Mouse (Mus musculus) forebrain, embryonic 13.5 days (tissue): ENCODE measurements around the gene Cish. TPM values are rescaled to one million over a fixed set of nuclear protein-coding genes. Genes with fewer than 3 reads are reported as not detected.
A peak's percentile ranks its signal among the peaks of the same experiment; 100 is the strongest.

Source experiments
- ATAC-seq: fragments of 200-750 bp; cut with Nextera tagmentation; 2 replicates; pipeline ENCODE4 v1.8.0; 2017
- H3K27ac ChIP-seq: fragments of 300-500 bp; sonication (generic); 2 replicates; pipeline ENCODE4 v1.5.1; 2015; ENCODE audit warnings: inconsistent platforms, mild to moderate bottlenecking, moderate library complexity
- H3K27me3 ChIP-seq: fragments of 300-500 bp; sonication (generic); 2 replicates; pipeline ENCODE4 v1.6.1; 2015; ENCODE audit warnings: mild to moderate bottlenecking, inconsistent platforms
- H3K36me3 ChIP-seq: fragments of 300-500 bp; sonication (generic); 2 replicates; pipeline ENCODE4 v1.6.1; 2015; ENCODE audit warnings: mild to moderate bottlenecking, inconsistent platforms; ENCODE audit not compliant: poor library complexity, severe bottlenecking
- H3K4me1 ChIP-seq: fragments of 300-500 bp; sonication (generic); 2 replicates; pipeline ENCODE4 v1.6.1; 2015; ENCODE audit warnings: inconsistent platforms
- H3K4me2 ChIP-seq: fragments of 300-500 bp; sonication (generic); 2 replicates; pipeline ENCODE4 v1.6.1; 2015; ENCODE audit warnings: inconsistent platforms, mild to moderate bottlenecking, moderate library complexity
- H3K4me3 ChIP-seq: fragments of 300-500 bp; sonication (generic); 2 replicates; pipeline ENCODE4 v1.5.1; 2015; ENCODE audit warnings: mild to moderate bottlenecking, inconsistent platforms
- H3K9ac ChIP-seq: fragments of 300-500 bp; sonication (generic); 2 replicates; pipeline ENCODE4 v1.6.1; 2015; ENCODE audit warnings: mild to moderate bottlenecking, inconsistent platforms
- H3K9me3 ChIP-seq: fragments of 300-500 bp; sonication (generic); replicated peaks from 2 replicates; pipeline ENCODE4 v1.6.1; 2016; ENCODE audit warnings: inconsistent platforms
- WGBS: fragments of 180-500 bp; shearing (Covaris S2); methylation state at CpG from one replicate; pipeline ENCODE4 v1.1.7; 2015; 5-methylcytosine and 5-hydroxymethylcytosine counted together
- polyA plus RNA-seq: library from polyadenylated mRNA; unstranded; fragments of >200 nt; fragmentation: Nextera tagmentation; extraction: Ambion mirVana; gene quantifications from 2 replicates; pipeline ENCODE4 v1.2.1, GENCODE M21; 2015

Gene Cish
- polyA plus RNA-seq: 6.2 and 7.3 TPM in 2 replicates

DNA sequence AAGGTAGTCTGAATTCAATTTTAAA lies at the start of gene Cish:
Gene Cish, plus strand, starts transcription at position 11 of the 25 bp plus-strand sequence.
- Histone ChIP-seq H3K4me3 (peak within 1 kb of the TSS; percentile 64), H3K27ac (peak within 1 kb of the TSS; percentile 1; the same call in 1 of the 2 replicates), H3K36me3 (peaks cover 7% of the 10 kb centered on the region), H3K27me3 (peaks cover 28% of the 10 kb centered on the region), H3K9me3 (no peaks in the 10 kb centered on the region), H3K4me1 (peaks cover 17% of the 10 kb centered on the region), H3K4me2 (peak within 1 kb of the TSS; percentile 81), H3K9ac (peak within 1 kb of the TSS; percentile 76)
- no peak for ATAC-seq

DNA sequence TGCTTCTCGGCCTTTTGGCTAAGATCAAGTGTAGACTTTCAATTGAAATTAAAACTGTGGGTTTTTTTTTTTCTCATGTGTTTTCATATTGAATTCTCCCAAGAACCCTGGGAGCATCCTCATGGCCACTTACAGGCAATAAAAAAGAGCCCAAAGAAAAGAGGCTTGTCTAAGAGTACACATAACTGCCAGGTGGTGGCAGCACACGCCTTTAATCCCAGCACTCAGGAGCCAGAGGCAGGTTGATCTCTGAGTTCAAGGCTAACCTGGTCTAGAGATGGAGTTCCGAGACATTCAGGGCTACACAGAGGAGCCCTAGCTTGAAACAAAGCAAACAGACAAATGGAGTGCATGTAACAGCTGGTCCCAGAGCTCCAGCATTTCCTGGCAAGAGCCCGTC lies 49.7 kb upstream of the Cish start:
- H3K4me3 ChIP-seq: no peak overlapping the region

DNA sequence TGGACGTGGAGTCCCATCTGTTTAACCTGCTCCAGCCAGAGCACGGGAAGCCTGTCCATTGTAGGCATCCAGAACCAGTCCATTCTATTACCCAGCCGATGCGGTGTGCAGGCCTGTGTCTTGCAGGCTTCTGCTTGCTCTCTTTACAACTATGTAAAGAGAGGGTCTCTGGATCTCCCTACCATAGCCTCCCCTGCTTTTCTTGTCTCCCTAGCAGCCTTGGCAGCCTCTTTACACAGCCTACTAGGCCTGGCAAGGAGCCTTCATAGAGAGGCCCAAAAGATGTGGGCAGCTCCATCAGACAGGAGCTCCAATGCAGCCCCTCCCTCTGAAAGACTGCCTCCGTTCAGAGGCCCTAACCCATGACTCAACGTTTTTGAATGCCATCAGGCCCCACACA lies 46.7 kb upstream of the Cish start:
- no peak overlapping the region for H3K27ac ChIP-seq
- 80% methylated on average over 6 of the region's 6 CpGs for WGBS
- no peak overlapping the region for H3K4me2 ChIP-seq
- peaks cover 26% of the 10 kb centered on the region for H3K4me1 ChIP-seq
- H3K36me3 ChIP-seq: no peaks in the 10 kb centered on the region
- H3K27me3 ChIP-seq: no peaks in the 10 kb centered on the region
- no peak overlapping the region for H3K9ac ChIP-seq
- H3K9me3 ChIP-seq: no peaks in the 10 kb centered on the region
- H3K4me3 ChIP-seq: no peak overlapping the region
- ATAC-seq: no peak

More for the DNA sequence above, 49.7 kb upstream of the Cish start:
- H3K27ac ChIP-seq: no peak overlapping the region
- H3K9me3 ChIP-seq: no peaks in the 10 kb centered on the region
- H3K4me1 ChIP-seq: peaks cover 4% of the 10 kb centered on the region; the same call in 1 of the 2 replicates
- no peaks in the 10 kb centered on the region for H3K27me3 ChIP-seq
- no peak overlapping the region for H3K9ac ChIP-seq
- no peak overlapping the region for H3K4me2 ChIP-seq
- H3K36me3 ChIP-seq: no peaks in the 10 kb centered on the region
- ATAC-seq: no peak
- WGBS: 77% methylated on average over 4 of the region's 4 CpGs

DNA sequence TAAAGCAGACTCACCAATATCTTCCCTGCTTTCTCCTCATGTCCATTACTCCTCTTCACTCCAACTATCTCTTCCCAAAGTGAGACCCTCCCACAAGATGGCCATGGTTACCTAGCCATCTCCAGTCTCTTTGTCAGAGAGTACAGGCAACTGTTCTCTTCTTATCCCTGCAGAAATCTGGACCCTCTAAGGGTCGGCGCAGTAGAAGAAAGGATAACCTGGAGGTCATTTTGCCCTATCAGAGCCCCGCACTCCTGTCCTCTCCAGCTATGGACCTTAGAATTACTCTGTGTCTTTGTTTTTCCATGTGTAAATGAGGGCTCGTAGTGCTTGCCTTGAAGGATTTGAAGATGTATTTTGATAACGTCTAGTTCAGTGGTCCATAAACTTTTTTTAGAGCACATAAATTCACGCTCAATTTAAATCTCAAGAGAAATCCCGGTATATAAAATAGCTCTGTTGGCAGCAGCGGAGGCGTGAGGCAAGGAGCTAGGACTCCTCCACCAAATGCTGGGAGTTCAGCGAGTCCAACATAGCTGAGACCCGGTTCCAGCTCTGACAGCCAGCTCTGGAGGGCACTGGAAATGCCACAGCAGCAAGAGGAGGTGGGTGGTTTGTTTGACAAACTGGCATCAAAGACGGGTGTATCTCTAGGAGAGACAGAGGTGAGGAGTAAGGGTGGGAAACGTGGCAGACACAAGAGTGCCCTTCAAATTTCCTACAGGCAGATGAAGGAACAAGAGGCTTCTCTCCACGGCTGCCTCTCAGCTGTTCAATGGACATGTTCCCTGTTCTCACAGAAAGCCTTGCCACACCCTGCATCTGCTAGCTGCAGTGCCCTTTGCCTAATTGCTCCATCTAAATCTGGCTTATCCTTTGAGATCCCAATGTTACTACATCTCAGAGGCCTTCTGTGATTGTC lies 45.1 kb upstream of the Cish start:
- no peak overlapping the region for H3K27ac ChIP-seq
- no peak overlapping the region for H3K4me2 ChIP-seq
- ATAC-seq: no peak
- H3K9ac ChIP-seq: no peak overlapping the region
- 84% methylated on average over 14 of the region's 14 CpGs for WGBS
- H3K36me3 ChIP-seq: no peaks in the 10 kb centered on the region
- H3K27me3 ChIP-seq: no peaks in the 10 kb centered on the region
- H3K4me1 ChIP-seq: peaks cover 41% of the 10 kb centered on the region
- no peak overlapping the region for H3K4me3 ChIP-seq
- no peaks in the 10 kb centered on the region for H3K9me3 ChIP-seq

DNA sequence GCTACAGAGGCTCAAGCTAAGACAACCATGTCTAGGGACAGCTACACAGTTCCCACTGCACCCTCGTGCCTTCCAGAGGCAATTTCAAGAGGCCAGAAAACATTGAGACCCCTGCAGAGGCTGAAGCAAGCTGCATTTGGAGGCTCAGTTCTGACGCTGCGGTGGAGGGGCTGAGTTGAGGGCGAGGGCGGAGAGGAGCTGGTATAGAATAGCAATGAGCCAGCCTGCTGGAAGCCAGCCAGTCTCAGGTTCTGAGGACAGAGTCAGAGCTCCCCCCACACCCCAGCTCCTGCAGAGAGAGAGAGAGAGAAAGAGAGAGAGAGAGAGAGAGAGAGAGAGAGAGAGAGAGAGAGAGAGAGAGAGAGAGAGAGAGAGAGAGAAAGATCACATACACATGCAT lies 43.7 kb upstream of the Cish start:
- Histone ChIP-seq H3K27ac (peak overlapping the region; percentile 84), H3K9ac (peak overlapping the region; percentile 48), H3K4me1 (peaks cover 47% of the 10 kb centered on the region), H3K4me3 (no peak overlapping the region), H3K9me3 (no peaks in the 10 kb centered on the region), H3K36me3 (no peaks in the 10 kb centered on the region), H3K27me3 (no peaks in the 10 kb centered on the region), H3K4me2 (peak overlapping the region; percentile 35)
- ATAC-seq: peak; percentile 76
- 2% methylated on average over 5 of the region's 5 CpGs for WGBS

DNA sequence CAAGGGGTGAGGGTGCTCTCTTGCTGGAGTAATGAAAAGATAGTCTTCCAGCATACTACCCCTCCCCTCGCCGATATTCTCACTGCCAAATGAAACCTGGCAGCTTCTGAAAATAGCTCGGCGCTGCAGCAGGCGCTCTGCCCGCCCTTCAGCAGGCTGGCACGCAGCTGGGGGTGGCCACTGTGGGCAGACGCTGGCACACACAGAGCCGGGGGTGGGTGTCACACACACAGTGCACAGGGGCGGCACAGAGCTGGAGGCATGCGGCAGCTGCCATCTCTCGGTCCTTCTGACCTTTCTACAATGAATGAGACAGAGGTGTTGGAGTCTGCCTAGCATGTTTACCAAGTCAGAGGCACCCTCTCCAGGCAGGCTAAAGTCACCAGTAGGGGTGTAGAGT lies 41.4 kb upstream of the Cish start:
- Histone ChIP-seq H3K36me3 (no peaks in the 10 kb centered on the region), H3K4me2 (peak overlapping the region; percentile 30; the same call in 1 of the 2 replicates), H3K27me3 (no peaks in the 10 kb centered on the region), H3K4me1 (peaks cover 57% of the 10 kb centered on the region), H3K27ac (peak overlapping the region; percentile 59; the same call in 1 of the 2 replicates), H3K4me3 (no peak overlapping the region), H3K9me3 (no peaks in the 10 kb centered on the region), H3K9ac (0 out of 2 replicates have a peak overlapping the region, but pooled peaks have one; percentile 40)
- 63% methylated on average over 12 of the region's 12 CpGs for WGBS
- peak; percentile 84 for ATAC-seq

DNA sequence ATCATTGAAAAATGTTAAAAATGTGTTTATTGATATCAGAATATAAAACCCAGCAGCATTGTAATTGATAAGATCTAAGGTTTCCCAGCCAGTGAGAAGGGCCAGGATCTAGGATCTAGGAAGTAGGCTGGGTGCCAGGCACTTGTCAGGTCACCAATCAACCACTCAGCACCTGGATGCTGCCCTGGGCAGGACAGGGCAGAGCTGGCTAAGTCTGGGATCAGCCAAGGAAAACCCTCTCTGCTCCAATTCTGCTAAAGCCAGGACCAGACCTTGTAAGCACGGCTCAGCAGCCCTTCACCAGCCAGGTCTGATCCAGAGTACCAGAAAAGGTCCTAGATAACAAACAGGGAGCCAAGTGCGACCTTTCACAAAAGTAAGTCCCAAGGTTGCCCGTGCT lies 40.9 kb upstream of the Cish start:
- ATAC-seq: no peak
- H3K27me3 ChIP-seq: no peaks in the 10 kb centered on the region
- no peak overlapping the region for H3K4me2 ChIP-seq
- H3K9ac ChIP-seq: no peak overlapping the region
- peaks cover 57% of the 10 kb centered on the region for H3K4me1 ChIP-seq
- H3K36me3 ChIP-seq: no peaks in the 10 kb centered on the region
- WGBS: 87% methylated on average over 3 of the region's 3 CpGs
- no peaks in the 10 kb centered on the region for H3K9me3 ChIP-seq
- H3K4me3 ChIP-seq: no peak overlapping the region
- peak overlapping the region; percentile 59 for H3K27ac ChIP-seq

DNA sequence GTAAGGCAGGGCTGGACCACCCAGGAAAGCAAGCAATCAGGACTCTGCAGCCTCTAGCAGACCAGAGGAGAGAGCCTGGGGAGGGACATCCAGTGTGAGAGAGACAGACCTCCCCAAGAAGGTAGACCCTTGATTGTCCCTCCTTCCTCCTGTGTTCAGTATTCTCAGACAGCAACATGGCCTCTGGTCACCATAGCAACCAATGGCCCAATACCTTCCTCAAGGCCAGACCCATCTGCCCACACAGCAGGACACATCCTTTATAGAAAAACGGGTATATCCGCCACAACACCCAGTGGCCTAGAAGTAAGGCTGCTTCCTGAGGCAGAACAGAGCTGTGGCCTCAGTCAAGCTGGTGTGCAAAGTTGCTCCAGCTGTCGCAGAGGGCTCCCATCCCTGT lies 40.2 kb upstream of the Cish start:
- H3K9ac ChIP-seq: no peak overlapping the region
- no peaks in the 10 kb centered on the region for H3K27me3 ChIP-seq
- H3K4me3 ChIP-seq: no peak overlapping the region
- ATAC-seq: no peak
- 33% methylated on average over 3 of the region's 3 CpGs for WGBS
- peak overlapping the region; percentile 59 for H3K27ac ChIP-seq
- H3K9me3 ChIP-seq: no peaks in the 10 kb centered on the region
- no peaks in the 10 kb centered on the region for H3K36me3 ChIP-seq
- H3K4me1 ChIP-seq: peaks cover 63% of the 10 kb centered on the region
- no peak overlapping the region for H3K4me2 ChIP-seq

DNA sequence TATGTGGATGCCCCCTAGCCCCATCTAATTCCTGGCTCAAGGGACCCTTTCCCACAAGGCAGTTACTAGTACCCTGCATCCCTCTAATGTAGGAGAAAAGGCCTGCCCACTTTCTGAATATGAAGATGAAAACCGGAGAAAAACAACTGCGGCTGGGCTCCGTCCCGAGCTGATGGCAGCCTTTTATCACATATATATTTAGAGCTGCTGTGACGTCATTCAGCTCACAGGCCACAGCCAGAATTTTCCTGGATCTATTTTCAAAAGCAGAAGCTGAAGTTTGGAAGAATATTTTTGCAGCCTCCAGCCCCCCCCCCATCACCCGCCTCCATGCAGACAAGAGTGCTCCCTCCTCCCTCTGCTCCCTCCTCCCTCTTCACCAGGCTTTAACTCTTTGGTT lies 36.3 kb upstream of the Cish start:
- peaks cover 35% of the 10 kb centered on the region for H3K4me1 ChIP-seq
- no peaks in the 10 kb centered on the region for H3K36me3 ChIP-seq
- no peak overlapping the region for H3K9ac ChIP-seq
- H3K4me3 ChIP-seq: no peak overlapping the region
- H3K27ac ChIP-seq: no peak overlapping the region; the same call in 1 of the 2 replicates
- H3K4me2 ChIP-seq: no peak overlapping the region
- ATAC-seq: no peak
- WGBS: 67% methylated on average over 6 of the region's 6 CpGs
- no peaks in the 10 kb centered on the region for H3K9me3 ChIP-seq
- H3K27me3 ChIP-seq: no peaks in the 10 kb centered on the region

DNA sequence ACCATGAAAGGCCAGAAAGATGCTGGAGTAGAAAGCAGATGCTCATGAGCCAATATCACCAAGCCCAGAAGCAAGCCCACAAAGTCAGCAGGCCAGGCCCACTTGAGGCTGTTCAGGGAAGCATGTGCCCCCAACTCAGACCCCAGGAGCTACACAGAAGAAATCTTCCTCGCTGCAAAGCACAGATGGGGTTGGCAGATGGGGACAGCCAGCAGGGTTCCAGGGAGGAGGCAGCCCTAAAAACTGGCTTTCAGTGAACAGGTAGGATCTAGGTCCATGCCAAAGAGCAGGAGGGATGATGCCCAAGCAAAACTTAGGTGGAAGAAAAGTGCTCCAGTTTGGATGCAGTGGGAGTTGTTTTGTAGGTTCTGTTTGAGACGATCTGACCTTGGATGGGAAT lies 35.4 kb upstream of the Cish start:
- H3K27me3 ChIP-seq: no peaks in the 10 kb centered on the region
- 69% methylated on average over 2 of the region's 2 CpGs for WGBS
- no peaks in the 10 kb centered on the region for H3K36me3 ChIP-seq
- no peak overlapping the region for H3K9ac ChIP-seq
- no peak for ATAC-seq
- H3K4me1 ChIP-seq: peaks cover 27% of the 10 kb centered on the region
- H3K9me3 ChIP-seq: no peaks in the 10 kb centered on the region
- H3K4me2 ChIP-seq: no peak overlapping the region
- no peak overlapping the region for H3K4me3 ChIP-seq
- no peak overlapping the region for H3K27ac ChIP-seq

DNA sequence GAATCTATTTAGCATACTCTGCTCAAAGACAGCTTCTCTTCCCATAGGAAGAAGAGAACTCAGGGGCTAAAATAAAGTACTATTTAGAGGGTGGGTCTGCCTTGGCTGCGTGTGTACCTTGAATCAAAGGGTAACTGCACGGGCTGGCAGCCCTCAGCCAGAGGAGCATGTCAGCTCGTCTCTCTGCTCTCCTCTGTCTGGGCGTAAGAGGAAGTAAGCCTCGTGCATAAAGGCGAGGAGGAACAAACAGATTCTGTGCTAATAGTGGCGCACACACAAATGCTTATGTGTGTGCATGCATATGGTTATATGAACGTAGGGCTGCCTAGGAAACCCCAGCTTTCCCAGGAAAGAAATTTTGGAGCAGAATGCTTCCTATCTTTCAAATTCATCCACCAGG lies 35.0 kb upstream of the Cish start:
- ATAC-seq: no peak
- Histone ChIP-seq H3K4me3 (no peak overlapping the region), H3K27ac (no peak overlapping the region), H3K36me3 (no peaks in the 10 kb centered on the region), H3K27me3 (no peaks in the 10 kb centered on the region), H3K4me1 (peaks cover 23% of the 10 kb centered on the region; the same call in 1 of the 2 replicates), H3K9me3 (no peaks in the 10 kb centered on the region), H3K4me2 (no peak overlapping the region), H3K9ac (no peak overlapping the region)
- WGBS: 61% methylated on average over 8 of the region's 8 CpGs

DNA sequence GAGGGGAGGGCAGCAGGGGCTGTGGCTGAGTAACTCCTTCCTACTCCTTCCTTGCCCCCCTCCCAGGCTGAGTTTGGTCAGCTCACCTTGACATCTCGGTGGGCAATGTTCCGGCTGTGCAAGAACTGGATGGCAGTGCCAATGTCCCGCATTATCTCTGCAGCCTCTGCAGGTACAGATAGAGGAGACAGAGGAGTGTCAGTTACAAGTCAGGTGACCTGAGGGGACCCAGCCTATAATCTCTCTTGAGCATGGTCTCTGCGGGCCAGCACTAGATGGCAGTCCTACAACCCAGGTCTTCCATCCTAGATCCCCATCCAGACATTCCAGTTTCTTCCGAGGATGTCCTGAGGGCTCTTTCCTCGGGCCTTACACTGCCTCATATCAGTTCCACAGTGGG lies 34.0 kb upstream of the Cish start:
- H3K4me1 ChIP-seq: peaks cover 19% of the 10 kb centered on the region; the same call in 1 of the 2 replicates
- no peak overlapping the region for H3K9ac ChIP-seq
- no peak for ATAC-seq
- WGBS: 88% methylated on average over 6 of the region's 6 CpGs
- H3K4me3 ChIP-seq: no peak overlapping the region
- no peak overlapping the region for H3K4me2 ChIP-seq
- no peaks in the 10 kb centered on the region for H3K9me3 ChIP-seq
- H3K36me3 ChIP-seq: no peaks in the 10 kb centered on the region
- no peaks in the 10 kb centered on the region for H3K27me3 ChIP-seq
- H3K27ac ChIP-seq: no peak overlapping the region

DNA sequence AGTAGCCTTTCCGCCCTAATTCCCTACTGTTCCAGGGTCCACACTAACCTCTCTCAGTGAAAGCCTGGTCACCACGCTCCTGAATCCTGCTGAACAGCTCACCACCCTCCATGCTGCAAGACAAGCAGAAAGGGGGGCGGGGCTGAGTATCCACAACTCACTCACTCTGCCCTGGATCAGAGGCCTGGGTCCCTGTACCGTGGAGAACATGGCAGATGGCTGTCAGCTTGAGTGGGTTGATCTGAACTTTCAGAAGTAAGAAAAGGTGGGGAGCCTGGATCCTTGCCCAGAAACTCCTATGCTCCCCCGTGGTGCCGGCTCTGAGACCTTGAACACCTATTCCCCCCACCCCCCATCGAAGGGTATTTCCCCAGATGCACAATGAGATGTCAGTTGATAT lies 33.5 kb upstream of the Cish start:
- H3K27ac ChIP-seq: no peak overlapping the region
- no peaks in the 10 kb centered on the region for H3K36me3 ChIP-seq
- 75% methylated on average over 7 of the region's 7 CpGs for WGBS
- no peak overlapping the region for H3K4me3 ChIP-seq
- H3K9ac ChIP-seq: no peak overlapping the region
- peaks cover 19% of the 10 kb centered on the region; the same call in 1 of the 2 replicates for H3K4me1 ChIP-seq
- ATAC-seq: no peak
- H3K9me3 ChIP-seq: no peaks in the 10 kb centered on the region
- no peak overlapping the region for H3K4me2 ChIP-seq
- no peaks in the 10 kb centered on the region for H3K27me3 ChIP-seq
